Mouse (Mus musculus): ENCODE results near the gene Gm10577.
A peak's percentile ranks its signal among the peaks of the same experiment; 100 is the strongest.

The Gm10577 gene

GRCm38 (mm10) chr4:101020596-101020995 lies at the start of gene Gm10577:
Gene Gm10577 (minus strand): TSS chr4:101020696.
- DNase-seq (ENCODE audit: low spot score) = no peak

- no peak for DNase-seq (ENCODE audit: low spot score)
Observed at GRCm38 (mm10) chr4:101069154-101069971, 48.9 kb upstream of the Gm10577 start.

GRCm38 (mm10) chr4:101068786-101069153 lies 48.3 kb upstream of the Gm10577 start, which contains the start of gene Raver2:
Gene Raver2 (plus strand): TSS chr4:101068983.
- no peak for DNase-seq (ENCODE audit: low spot score)

- no peak for DNase-seq (ENCODE audit: low spot score)
Observed at GRCm38 (mm10) chr4:101066401-101066800, 45.9 kb upstream of the Gm10577 start.

- DNase-seq (ENCODE audit: low spot score) = no peak
Observed at GRCm38 (mm10) chr4:101062146-101062545, 41.6 kb upstream of the Gm10577 start.

- no peak for DNase-seq (ENCODE audit: low spot score)
Observed at GRCm38 (mm10) chr4:101046576-101046975, 26.1 kb upstream of the Gm10577 start.

- no peak for DNase-seq (ENCODE audit: low spot score)
Observed at GRCm38 (mm10) chr4:101044149-101044548, 23.7 kb upstream of the Gm10577 start.

GRCm38 (mm10) chr4:101043691-101044090 lies 23.2 kb upstream of the Gm10577 start:
- DNase-seq (ENCODE audit: low spot score) = no peak

- DNase-seq (ENCODE audit: low spot score) = no peak
Observed at GRCm38 (mm10) chr4:101037156-101037555, 16.7 kb upstream of the Gm10577 start.

GRCm38 (mm10) chr4:101035131-101035530 lies 14.6 kb upstream of the Gm10577 start:
- DNase-seq (ENCODE audit: low spot score) = no peak

- DNase-seq (ENCODE audit: low spot score) = no peak
Observed at GRCm38 (mm10) chr4:101033047-101033446, 12.6 kb upstream of the Gm10577 start.

GRCm38 (mm10) chr4:101027852-101028411 lies 7.4 kb upstream of the Gm10577 start:
- DNase-seq (ENCODE audit: low spot score) = no peak

- no peak for DNase-seq (ENCODE audit: low spot score)
Observed at GRCm38 (mm10) chr4:101026995-101027394, 6.5 kb upstream of the Gm10577 start.

GRCm38 (mm10) chr4:101026566-101026965 lies 6.1 kb upstream of the Gm10577 start:
- DNase-seq (ENCODE audit: low spot score) = peak; percentile 59

GRCm38 (mm10) chr4:101017806-101018205 lies 2.7 kb downstream of the Gm10577 start:
- no peak for DNase-seq (ENCODE audit: low spot score)

- no peak for DNase-seq (ENCODE audit: low spot score)
Observed at GRCm38 (mm10) chr4:101009092-101009491, 11.4 kb downstream of the Gm10577 start.

- DNase-seq (ENCODE audit: low spot score) = no peak
Observed at GRCm38 (mm10) chr4:101008362-101008769, 12.1 kb downstream of the Gm10577 start.

- DNase-seq (ENCODE audit: low spot score) = no peak
Observed at GRCm38 (mm10) chr4:101002961-101003360, 17.5 kb downstream of the Gm10577 start.

- no peak for DNase-seq (ENCODE audit: low spot score)
Observed at GRCm38 (mm10) chr4:101001073-101001472, 19.4 kb downstream of the Gm10577 start.

GRCm38 (mm10) chr4:101000622-101001021 lies 19.9 kb downstream of the Gm10577 start:
- DNase-seq (ENCODE audit: low spot score) = no peak

GRCm38 (mm10) chr4:100998906-100999305 lies 21.6 kb downstream of the Gm10577 start:
- no peak for DNase-seq (ENCODE audit: low spot score)

- DNase-seq (ENCODE audit: low spot score) = peak; percentile 25
Observed at GRCm38 (mm10) chr4:100998145-100998544, 22.4 kb downstream of the Gm10577 start.

GRCm38 (mm10) chr4:100996060-100996651 lies 24.3 kb downstream of the Gm10577 start:
- DNase-seq (ENCODE audit: low spot score) = no peak

Data from layer of hippocampus, adult 9-10 months (tissue).